Mouse (Mus musculus) kidney, postnatal 25 days (tissue): ENCODE results near the gene Spaca9.

Source experiments
- DNase-seq, 2 experiments: peaks; one replicate each; pipeline ENCODE4 v3.0.0; 2021; ENCODE audit warnings: mixed read lengths in 2 of 2

Spaca9 gene

DNA sequence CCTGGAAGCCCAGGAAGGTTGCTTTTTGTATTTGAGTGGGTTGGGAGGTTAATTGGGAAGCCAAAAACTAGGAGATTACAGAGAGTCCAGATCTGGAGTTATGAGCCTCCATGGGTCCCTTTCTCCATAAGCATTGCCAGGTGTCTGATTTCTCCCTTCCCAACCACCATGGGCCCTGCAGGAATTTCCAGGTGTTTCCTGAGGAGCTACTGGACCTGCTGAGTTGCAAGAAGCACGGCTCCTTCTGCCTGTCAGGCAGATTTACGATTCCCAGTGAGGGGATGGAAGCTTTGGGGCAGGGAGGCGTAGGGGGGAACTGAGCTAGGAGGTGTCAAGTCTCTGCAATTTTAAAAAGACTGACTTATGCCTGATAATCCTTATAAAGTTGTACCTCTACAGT, 33.7 kb downstream of the Spaca9 start:
- peak in 1 of 2 experiments; percentile 13 for DNase-seq

DNA sequence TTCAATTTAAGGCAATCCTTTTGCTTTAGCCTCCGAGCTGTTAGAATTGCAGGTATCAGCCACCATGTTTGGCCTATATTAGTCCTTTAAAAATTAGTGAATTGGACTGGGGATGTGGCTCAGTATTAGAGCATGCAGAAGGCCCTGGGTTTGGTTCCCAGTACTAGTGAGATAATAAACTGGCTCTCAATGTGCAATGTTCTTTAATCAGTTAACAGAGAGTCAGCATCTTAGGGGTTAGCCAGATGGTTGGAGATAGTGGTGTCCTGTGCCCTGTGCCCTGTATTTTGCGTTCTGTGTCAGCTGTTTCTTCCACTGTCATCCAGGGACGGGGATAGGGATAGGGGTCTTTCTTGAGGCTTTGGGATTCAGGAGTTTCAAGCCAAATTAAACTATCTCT, 36.6 kb downstream of the Spaca9 start:
- no peak for DNase-seq

DNA sequence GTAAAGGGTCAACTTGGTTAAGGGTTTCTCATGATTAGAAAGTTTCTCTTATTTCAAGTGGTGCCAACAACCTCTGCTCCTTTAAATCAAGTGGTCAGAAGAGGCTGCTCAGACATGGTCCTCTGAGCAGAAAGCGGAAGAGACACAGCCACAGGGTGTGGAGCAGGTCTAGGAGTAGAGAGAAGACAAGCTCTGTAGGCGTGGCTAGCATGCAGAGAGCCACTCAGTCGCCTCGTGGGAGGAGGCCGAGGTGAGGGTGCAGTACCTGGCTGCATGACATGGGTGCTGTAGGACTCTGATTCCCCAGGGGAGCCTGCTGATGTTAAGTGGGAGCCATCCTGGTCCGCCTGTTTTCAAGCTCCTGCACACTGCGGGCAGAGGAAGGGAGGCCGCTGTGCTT, 43.3 kb downstream of the Spaca9 start:
- DNase-seq = no peak

- DNase-seq = peak in 1 of 2 experiments; percentile 39
Measured at GRCm38 (mm10) chr2:28654295-28654694, 45.2 kb downstream of the Spaca9 start.

DNA sequence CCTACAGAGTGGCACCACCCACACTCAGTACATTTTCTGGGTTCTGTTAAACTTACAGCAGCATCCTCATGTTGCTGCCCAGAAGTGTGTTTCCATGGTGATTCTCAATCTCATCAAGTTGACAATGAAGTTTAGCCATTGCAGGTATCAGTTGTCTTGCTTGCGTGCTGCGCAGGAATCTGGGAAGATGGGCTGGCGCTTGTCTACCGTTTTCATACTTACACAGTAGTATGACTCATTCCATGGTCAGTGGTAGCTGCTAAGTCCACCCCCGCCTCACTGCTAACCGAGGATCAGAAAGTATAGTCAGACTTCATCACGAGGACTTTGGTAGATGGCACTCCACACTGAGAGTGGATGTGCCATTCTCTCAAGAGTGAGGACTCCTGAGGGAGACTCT, 46.2 kb downstream of the Spaca9 start:
- no peak for DNase-seq

- DNase-seq = peak; percentile 57 to 78
Measured at GRCm38 (mm10) chr2:28650526-28650925, 49.0 kb downstream of the Spaca9 start.

DNA sequence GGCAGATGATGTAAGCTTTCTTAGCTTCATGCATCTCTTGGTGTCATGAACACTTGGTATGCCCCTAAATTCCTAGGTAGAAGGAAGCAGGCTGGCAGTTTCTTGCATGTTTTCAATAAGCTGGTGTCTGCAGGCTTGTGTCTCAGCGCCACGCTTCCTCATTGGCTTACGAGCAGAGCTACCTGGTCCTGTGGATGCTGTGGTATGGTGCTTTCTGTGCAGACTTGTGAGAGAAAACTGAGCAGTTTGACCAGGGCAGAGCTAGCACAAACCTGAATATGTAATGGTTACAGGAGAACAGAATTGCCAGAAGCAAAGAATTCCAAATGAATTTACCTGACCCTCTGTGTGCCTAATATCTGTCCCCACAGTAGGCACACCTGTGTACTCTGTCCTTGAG, 56.4 kb downstream of the Spaca9 start:
- peak; percentile 30 to 59 for DNase-seq
